Mouse (Mus musculus): Measurements from ENCODE around the gene Fam160a2.

The Fam160a2 gene

GRCm38 (mm10) chr7:105399935-105400624 lies at the start of gene Fam160a2:
Gene Fam160a2, minus strand, starts transcription at chr7:105400054.
- peak; percentile 99 for DNase-seq (ENCODE audit: low read depth, low spot score)

DNA sequence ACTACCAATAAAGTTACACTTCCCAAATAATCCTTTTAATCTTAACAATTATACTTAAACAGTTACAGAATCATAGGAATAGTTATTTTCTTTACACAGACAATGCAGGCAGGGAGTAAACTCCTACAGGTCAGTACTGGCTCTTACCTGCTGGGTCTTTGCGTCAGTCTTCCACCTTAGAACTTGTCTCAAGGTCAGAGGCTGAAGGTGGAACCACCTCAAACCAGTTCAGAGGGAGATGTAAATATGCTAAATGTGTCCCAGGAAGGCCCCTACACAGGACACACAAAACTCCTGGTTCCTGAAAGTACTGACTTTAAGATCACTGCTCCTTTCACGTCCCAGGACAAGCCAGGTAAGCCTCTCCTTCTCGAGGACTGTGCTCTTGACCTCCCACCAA lies 45.2 kb upstream of the Fam160a2 start:
- no peak for DNase-seq (ENCODE audit: low read depth, low spot score)

DNA sequence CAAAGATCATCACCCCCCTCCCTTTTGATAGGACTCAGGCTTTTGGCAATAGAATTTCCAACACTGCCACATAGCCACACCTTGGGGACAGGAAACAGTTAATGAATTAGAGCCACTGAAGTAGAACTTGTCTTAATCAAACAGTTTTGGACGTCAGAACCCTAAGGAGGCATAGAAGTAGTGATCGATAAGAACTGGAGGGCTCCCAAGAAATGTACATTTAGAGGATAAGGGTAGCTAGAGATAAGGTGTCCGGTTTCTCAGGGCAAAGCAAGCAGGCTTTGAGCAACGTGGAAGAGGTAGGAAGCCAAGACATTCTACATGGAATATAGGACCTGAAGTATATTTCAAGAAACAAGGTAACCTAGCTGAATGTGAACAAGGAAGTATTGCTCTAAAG lies 41.6 kb upstream of the Fam160a2 start:
- no peak for DNase-seq (ENCODE audit: low read depth, low spot score)

DNA sequence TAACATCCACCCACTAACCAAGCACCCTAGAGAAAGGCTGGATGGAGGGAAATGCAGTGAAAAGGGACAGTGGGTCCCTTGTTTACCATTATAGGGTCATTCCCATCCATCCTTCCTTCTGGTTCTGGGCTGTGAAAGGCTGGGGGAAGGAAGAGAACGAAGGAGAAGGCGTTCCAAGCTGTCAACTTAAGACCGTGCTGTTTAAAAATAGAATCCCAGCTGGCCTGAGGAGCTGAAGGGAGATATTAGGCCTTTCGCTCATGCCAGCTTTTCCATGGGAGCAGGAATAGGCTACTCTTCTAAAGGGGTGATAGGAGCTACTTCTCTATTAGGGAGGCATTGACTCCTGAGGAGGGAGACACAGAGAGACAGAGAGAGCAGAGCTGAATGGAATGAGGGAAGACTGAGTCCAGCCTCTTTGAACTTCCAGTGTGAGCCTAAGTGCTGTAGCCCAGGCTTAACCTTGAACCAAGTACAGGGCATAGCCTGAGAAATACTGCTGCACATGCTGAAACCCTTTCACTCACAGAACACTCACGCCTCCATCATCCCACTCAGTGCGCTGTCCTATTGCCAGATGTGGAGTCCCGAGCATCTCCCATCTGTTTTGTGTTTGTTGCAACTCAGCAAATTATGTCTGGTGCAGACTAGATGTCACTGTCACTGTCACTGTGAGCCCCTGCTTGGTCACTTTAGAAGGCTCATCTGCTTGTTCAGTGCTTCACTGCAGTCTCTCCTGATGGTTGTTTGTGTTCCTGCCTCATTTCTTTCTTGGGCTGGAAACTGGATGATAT lies 38.3 kb upstream of the Fam160a2 start:
- DNase-seq (ENCODE audit: low read depth, low spot score), result no peak

DNA sequence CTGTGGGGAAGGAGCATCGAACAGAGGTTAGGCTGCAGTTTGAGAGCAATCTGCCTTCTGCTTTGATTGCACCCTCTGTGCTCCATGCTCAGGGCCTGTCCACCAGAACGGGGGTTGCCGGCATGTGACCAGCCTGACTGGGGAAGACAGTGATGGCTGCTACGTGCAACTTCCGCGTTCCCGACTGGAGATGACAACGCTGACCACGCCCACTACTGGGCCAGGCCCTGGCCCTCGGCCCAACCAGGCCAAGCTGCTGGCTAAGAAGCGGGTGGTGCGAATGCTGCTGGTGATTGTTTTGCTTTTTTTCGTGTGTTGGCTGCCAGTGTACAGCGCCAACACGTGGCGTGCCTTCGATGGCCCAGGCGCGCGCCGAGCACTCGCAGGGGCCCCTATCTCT lies 34.9 kb upstream of the Fam160a2 start:
- DNase-seq (ENCODE audit: low read depth, low spot score), result no peak

- no peak for DNase-seq (ENCODE audit: low read depth, low spot score)
These were observed 34.0 kb upstream of the Fam160a2 start for GRCm38 (mm10) chr7:105433859-105434258.

DNA sequence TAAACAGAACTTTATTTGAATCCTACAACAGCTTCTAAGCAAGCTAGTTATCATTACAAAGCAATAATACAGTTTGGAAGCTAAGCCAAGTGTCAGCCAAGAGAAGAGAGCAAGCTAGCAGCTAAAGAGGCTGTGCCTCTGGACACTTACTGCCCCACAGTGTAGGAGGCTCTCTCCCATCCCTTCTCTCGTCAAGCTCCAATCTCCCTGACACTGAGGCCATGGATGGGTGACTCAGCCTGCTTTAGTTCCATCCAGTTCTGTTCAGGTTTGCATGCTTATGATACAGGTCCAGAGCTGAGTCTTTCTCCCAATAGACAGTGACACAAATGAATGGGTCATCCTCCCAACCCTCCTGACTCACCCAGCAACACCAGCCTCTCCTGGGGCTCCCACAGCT lies 32.2 kb upstream of the Fam160a2 start:
- DNase-seq (ENCODE audit: low read depth, low spot score), result peak; percentile 45

GRCm38 (mm10) chr7:105426051-105426450 lies 26.2 kb upstream of the Fam160a2 start:
- DNase-seq (ENCODE audit: low read depth, low spot score), result no peak

DNA sequence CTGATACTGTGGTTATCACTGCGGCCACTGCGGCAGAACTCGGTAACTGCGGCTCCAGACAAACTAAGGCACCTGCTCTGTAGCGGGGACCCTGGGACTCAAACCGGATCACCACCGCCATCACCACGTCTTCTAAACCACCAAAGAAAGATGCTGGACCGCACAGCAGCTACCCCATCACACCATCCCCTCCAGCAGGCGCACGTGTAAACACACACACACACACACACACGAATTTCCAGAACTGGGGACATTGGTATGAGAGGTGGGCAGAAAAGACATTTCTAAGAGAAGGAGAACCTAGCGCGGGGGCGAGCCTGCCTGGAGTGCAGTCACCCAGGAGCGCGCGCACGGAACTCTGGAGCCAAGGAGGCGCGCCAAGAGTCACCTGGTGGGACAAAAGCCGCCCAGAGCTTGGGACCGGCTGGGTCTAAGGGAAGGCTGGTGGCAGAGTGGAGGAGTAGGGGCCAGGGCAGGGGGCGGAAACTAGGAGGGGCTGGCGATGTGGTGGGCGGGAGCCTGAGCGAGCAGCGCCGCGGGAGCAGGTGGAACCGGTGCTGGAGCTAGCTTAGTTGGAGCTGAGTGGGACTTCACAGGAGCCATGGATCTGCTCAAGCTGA lies 25.7 kb upstream of the Fam160a2 start, which contains the start of gene Cckbr:
Gene Cckbr (plus strand): TSS at position 308 of the 620 bp plus-strand sequence.
- no peak for DNase-seq (ENCODE audit: low read depth, low spot score)

GRCm38 (mm10) chr7:105424368-105424767 lies 24.5 kb upstream of the Fam160a2 start:
- DNase-seq (ENCODE audit: low read depth, low spot score), result no peak

- DNase-seq (ENCODE audit: low read depth, low spot score), result peak; percentile 51
These were observed 21.0 kb upstream of the Fam160a2 start for GRCm38 (mm10) chr7:105420903-105421302.

- no peak for DNase-seq (ENCODE audit: low read depth, low spot score)
These were observed 18.3 kb upstream of the Fam160a2 start for GRCm38 (mm10) chr7:105418106-105418505.

GRCm38 (mm10) chr7:105416529-105416928 lies 16.7 kb upstream of the Fam160a2 start:
- DNase-seq (ENCODE audit: low read depth, low spot score), result no peak

- no peak for DNase-seq (ENCODE audit: low read depth, low spot score)
These were observed 14.5 kb upstream of the Fam160a2 start for GRCm38 (mm10) chr7:105414385-105414784.

GRCm38 (mm10) chr7:105411874-105412632 lies 12.2 kb upstream of the Fam160a2 start:
- DNase-seq (ENCODE audit: low read depth, low spot score), result peak; percentile 82

- DNase-seq (ENCODE audit: low read depth, low spot score), result no peak
These were observed 6.5 kb upstream of the Fam160a2 start for GRCm38 (mm10) chr7:105406322-105406721.

GRCm38 (mm10) chr7:105404268-105404667 lies 4.4 kb upstream of the Fam160a2 start, which contains the start of gene Cnga4:
Gene Cnga4, plus strand, starts transcription at chr7:105404568.
- DNase-seq (ENCODE audit: low read depth, low spot score), result no peak

DNA sequence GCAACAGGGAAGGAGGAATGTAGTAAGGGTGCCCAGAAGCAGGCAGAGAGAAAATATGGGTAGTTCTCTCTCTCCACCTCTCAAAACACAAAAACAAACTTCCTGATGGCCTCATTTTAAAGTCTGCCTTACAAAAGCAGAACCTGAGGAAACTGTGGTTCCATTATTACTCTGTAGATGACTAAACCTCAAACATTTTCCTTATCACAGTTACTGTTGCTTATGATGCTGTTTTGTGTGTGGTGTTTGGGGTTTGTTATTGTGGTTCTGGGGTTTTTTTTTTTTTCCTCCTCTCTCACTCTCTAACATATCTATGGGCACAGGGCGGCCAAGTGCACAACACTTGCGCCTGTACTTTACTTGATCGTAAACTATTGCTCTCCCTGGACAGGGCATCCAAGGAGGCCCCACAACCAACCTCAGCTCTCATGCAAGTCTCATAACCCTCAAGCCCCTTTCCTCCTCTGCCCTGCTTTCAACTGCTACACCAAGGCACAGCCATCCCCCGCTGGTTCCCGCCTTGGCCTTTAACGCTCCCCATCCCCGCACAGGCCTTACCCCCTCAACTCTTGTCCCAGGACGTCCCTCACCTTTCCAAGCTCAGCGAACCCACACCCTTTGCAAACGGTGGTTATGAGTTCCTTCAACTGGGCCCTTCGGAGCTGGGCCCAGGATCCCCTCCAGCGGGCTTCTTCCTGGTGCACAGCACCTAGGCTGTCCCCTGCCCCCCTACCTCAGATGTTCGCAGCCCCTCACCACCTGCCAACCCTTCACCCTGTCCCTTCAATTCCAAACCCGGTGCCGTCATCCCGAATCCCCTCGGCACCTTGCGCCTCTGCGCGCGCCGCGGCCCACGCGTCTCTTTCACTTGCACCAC lies 558 bp downstream of the Fam160a2 start:
- DNase-seq (ENCODE audit: low read depth, low spot score), result peak; percentile 26

DNA sequence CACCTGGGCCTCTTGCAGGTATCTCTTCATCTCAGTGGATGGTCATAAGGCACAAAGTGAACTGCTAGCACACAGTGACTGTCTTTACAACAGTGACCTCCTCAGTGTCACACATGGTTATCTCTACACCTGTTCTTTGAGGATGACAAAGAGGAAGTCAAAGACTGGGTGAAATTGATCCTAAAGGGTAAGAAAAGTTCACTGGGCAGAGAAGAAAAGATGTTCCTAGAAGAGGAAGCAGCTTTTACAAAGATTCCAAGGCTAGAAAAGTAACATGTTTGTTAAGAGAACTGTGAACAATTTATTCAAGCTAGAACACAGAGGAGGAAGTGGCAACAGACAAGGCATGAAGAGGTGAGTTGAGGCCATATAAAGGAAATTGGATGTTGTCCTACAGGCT lies 3.7 kb downstream of the Fam160a2 start:
- no peak for DNase-seq (ENCODE audit: low read depth, low spot score)

DNA sequence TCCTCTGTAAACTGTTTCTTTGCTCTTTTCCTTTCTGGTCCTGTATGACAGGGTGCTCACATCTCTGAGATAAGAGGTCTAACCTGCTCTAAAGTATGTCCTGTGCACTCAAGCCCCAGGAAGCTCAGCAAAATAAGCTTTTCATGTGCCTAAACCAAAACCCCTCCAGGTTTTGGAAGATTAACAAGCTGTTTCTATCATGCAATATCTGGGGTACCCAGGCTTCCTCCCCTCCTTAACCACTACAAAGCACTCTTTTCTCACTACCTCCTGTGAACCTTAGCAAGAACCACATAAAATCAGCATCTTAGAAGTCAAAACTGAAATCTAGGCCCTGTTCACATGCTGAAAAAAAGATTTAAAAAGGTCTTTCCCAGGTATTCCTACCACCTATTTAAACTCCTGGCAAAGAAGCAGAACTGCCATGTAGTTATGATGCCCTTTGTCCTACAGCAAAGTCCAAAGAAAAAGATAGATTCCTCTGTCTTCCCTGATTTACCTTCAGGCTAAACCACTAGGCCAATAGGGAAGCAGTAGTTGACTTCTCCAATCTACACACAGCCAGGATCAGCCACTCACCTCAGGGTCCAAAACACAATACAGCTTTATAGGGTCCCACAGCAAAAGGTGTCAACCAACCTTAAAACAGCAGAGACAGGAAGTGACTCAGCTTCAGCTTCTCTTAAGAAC lies 4.6 kb downstream of the Fam160a2 start:
- peak; percentile 16 for DNase-seq (ENCODE audit: low read depth, low spot score)

Data from 3T3-L1 (cell line).